Mouse (Mus musculus) lung, embryonic 14.5 days (tissue): ENCODE measurements around the gene Ccdc102a. TPM values are rescaled to one million over a fixed set of nuclear protein-coding genes. Genes with fewer than 3 reads are reported as not detected.

ENCODE experiments used
- ATAC-seq: fragments of 200-750 bp; cut with Nextera tagmentation; 2 replicates; pipeline ENCODE4 v1.8.0; 2017; ENCODE audit warnings: mild to moderate bottlenecking, moderate TSS enrichment, moderate library complexity; ENCODE audit not compliant: insufficient read depth
- DNase-seq: peaks from one replicate; pipeline ENCODE4 v3.0.0-alpha.2; 2015
- H3K27ac ChIP-seq: fragments of 300-500 bp; sonication (generic); 2 replicates; pipeline ENCODE4 v1.5.1; 2014; ENCODE audit warnings: low read depth, mild to moderate bottlenecking, moderate library complexity
- H3K27me3 ChIP-seq: fragments of 300-500 bp; sonication (generic); 2 replicates; pipeline ENCODE4 v1.6.1; 2014; ENCODE audit warnings: low read length, control low read depth; ENCODE audit not compliant: insufficient read depth
- H3K36me3 ChIP-seq: fragments of 300-500 bp; sonication (generic); 2 replicates; pipeline ENCODE4 v1.6.1; 2014; ENCODE audit warnings: control low read depth; ENCODE audit not compliant: insufficient read depth
- H3K4me1 ChIP-seq: fragments of 300-500 bp; sonication (generic); 2 replicates; pipeline ENCODE4 v1.6.1; 2014; ENCODE audit warnings: antibody characterized with exemption, control low read depth; ENCODE audit not compliant: insufficient read depth
- H3K4me2 ChIP-seq: fragments of 300-500 bp; sonication (generic); 2 replicates; pipeline ENCODE4 v1.6.1; 2014; ENCODE audit warnings: mild to moderate bottlenecking
- H3K4me3 ChIP-seq: fragments of 300-500 bp; sonication (generic); 2 replicates; pipeline ENCODE4 v1.5.1; 2014; ENCODE audit warnings: low read depth, low read length
- H3K9ac ChIP-seq: fragments of 300-500 bp; sonication (generic); 2 replicates; pipeline ENCODE4 v1.6.1; 2014
- H3K9me3 ChIP-seq: fragments of 300-500 bp; sonication (generic); 2 replicates; pipeline ENCODE4 v1.6.1; 2016; ENCODE audit warnings: low read depth, low read length, control low read depth
- CTCF ChIP-seq: IDR thresholded peaks from 2 replicates; pipeline ENCODE4 v1.5.1; 2016; ENCODE audit warnings: antibody characterized with exemption, low read depth
- WGBS: fragments of 180-500 bp; shearing (Covaris S2); extraction: QIAGEN DNeasy Blood & Tissue Kit; methylation state at CpG from one replicate; pipeline ENCODE4 v1.1.7; 2014; 5-methylcytosine and 5-hydroxymethylcytosine counted together
- polyA plus RNA-seq: library from polyadenylated mRNA; unstranded; fragments of >200 nt; fragmentation: Nextera tagmentation; extraction: Ambion mirVana; gene quantifications from 2 replicates; pipeline ENCODE4 v1.2.1, GENCODE M21; 2014

Ccdc102a gene
- polyA plus RNA-seq, 1 experiment from 2014 or later, result 34.1 TPM

DNA sequence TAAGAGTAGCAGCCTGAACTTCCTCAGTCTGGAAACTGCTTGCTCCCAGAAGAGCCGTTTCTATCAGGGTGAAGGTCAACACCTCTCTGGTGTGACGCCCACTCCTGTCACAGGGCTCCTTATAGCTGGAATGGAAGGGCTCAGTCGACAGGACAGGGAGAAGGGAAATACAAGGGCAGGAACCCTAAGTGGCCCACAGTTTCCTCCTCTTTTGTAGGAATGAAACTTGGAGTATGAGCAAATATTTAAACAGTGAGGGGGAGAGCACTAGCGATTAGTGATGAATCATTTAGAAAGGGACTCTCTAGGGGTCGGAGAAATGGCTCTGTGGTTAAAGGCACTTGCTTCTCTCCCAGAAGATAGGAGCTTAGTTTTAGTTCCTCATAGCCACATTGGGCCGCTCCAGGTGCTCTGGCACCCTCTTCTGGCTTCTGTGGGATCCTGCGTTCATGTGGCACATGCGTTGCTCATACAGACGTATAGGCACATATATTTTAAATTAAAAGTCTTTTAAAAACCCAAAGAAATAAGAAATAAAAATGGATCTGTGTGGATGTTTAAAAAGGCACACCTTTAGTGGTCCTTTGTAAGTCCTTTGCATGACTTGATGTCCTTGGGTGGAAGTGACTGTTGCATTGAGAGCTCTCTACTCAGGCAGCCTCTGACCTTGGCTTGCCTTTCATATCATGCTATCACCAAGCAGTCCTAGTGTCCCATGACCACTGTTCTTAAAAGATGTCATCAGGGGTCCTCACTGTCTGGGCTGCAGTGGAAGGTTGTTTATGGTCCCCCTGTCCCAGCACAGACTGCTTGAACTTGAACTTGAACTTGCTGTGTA, 37.2 kb upstream of the Ccdc102a start:
- Histone ChIP-seq H3K9ac (no peak overlapping the region), H3K4me1 (0 out of 2 replicates have a peak, but pooled peaks cover 4% of the 10 kb centered on the region), H3K9me3 (no peaks in the 10 kb centered on the region), H3K4me3 (no peak overlapping the region), H3K27me3 (no peaks in the 10 kb centered on the region), H3K4me2 (peak overlapping the region; percentile 42; the same call in 1 of the 2 replicates), H3K27ac (peak overlapping the region; percentile 87), H3K36me3 (no peaks in the 10 kb centered on the region)
- peak; percentile 81 for DNase-seq
- TF ChIP-seq CTCF, result peak; percentile 67
- WGBS, result 15% methylated on average over 9 of the region's 9 CpGs
- peak; percentile 74 for ATAC-seq

DNA sequence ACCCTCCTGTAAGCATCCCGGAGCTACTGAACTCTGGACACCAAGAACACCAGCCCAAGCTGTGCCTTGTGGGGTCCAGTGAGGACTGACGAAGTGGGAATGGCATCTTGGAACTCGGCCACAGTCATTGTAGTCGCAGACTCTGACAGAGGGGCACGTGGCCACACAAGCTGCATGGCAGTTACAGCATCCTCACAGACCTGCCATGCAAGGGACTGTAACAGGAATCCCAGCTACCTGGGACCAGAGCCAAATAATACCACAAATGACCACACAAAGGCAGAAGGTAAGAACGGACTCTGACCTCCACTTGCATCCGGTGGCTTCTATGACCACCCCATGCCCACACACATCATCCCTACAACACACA, 36.5 kb upstream of the Ccdc102a start:
- Histone ChIP-seq H3K27ac (peak overlapping the region; percentile 87), H3K4me2 (peak overlapping the region; percentile 42; the same call in 1 of the 2 replicates), H3K27me3 (no peaks in the 10 kb centered on the region), H3K4me1 (0 out of 2 replicates have a peak, but pooled peaks cover 4% of the 10 kb centered on the region), H3K4me3 (no peak overlapping the region), H3K9me3 (no peaks in the 10 kb centered on the region), H3K36me3 (no peaks in the 10 kb centered on the region), H3K9ac (no peak overlapping the region)
- WGBS, result 42% methylated on average over 7 of the region's 7 CpGs
- DNase-seq (peak; percentile 74), ATAC-seq (peak; percentile 65)
- TF ChIP-seq CTCF, result no peak

DNA sequence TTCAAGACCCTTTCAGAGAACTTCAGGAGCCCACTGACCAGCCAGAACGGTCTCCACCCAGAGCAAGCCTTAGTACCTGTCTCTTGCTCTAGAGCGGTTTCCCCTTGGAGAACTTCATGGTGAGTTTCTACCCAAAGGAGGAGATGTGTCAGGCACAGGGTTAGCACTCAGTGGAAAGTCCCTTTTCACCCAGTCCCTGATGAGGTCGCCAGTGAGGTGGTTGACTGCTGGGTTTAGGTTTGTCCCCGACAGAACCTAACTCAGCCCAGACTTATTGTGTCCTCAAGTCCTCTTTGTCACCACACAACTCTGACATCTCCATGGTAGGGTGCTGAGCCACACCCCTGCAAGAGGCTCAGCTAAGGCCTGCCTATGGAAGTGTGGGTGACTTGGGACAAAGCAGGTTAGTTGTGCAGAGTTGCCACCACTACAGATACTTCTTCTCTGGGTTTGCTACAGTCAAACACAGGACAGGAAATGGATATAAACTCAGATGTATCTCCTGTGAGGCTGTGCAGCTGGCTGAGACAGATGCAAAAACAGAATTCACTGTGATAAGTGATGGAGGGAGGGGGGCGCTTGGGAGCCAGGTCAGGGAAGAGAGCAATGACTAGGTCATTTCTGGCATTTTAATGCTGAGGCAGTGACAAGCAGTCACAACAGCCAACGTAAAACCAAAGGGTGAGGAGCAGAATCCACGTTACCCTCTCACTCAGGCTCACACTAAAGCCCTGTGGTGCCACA, 35.9 kb upstream of the Ccdc102a start:
- Histone ChIP-seq H3K36me3 (no peaks in the 10 kb centered on the region), H3K27ac (peak overlapping the region; percentile 87), H3K9me3 (no peaks in the 10 kb centered on the region), H3K27me3 (no peaks in the 10 kb centered on the region), H3K4me1 (0 out of 2 replicates have a peak, but pooled peaks cover 4% of the 10 kb centered on the region), H3K4me3 (no peak overlapping the region), H3K9ac (no peak overlapping the region), H3K4me2 (peak overlapping the region; percentile 42; the same call in 1 of the 2 replicates)
- no peak for ATAC-seq
- DNase-seq, result no peak
- WGBS, result 44% methylated on average over 7 of the region's 7 CpGs
- no peak for TF ChIP-seq CTCF

DNA sequence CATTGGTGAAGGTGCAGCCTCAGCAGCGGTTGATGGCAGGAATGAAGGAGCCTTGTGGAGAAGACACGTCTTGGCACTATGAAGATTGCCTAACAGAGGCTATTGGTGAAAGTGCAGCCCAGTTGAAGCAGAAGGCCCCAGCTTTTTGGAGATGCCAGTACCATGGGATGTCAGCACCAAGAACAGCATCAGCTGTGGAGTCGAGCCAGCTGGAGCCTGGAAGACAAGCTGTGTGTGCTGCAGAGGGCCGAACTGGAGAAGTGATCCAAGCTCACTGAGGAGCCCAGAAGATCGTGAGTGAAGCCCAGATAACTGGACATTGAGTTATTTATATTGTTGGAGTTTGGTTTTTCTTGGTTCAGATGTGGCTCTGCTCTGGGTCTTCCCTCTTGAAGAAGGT, 34.2 kb upstream of the Ccdc102a start:
- Histone ChIP-seq H3K4me3 (no peak overlapping the region), H3K9ac (no peak overlapping the region), H3K27me3 (no peaks in the 10 kb centered on the region), H3K27ac (no peak overlapping the region), H3K36me3 (no peaks in the 10 kb centered on the region), H3K4me1 (0 out of 2 replicates have a peak, but pooled peaks cover 4% of the 10 kb centered on the region), H3K9me3 (no peaks in the 10 kb centered on the region), H3K4me2 (no peak overlapping the region)
- no peak for DNase-seq
- WGBS, result 57% methylated on average over 5 of the region's 5 CpGs
- no peak for TF ChIP-seq CTCF
- ATAC-seq, result no peak

DNA sequence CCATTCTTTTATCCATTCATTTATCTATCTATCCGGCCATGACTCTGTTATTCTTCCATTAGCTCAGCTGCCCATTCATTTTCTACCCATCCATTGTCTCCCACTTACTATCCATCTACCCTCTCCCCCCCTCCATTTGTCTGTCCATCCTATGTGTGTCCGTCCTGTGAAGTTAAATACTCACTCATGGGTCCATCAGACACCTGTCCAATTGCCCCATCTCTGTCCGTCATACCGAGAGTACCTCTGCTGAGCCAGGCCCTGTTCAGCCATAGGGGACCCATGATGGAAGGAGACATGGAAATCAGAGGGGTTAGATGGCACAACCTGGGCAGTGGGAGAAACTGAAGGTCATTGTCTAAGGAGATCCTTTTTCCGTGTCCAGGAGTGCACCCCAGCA, 32.6 kb upstream of the Ccdc102a start:
- Histone ChIP-seq H3K27me3 (no peaks in the 10 kb centered on the region), H3K27ac (no peak overlapping the region), H3K9ac (no peak overlapping the region), H3K4me3 (no peak overlapping the region), H3K4me1 (0 out of 2 replicates have a peak, but pooled peaks cover 4% of the 10 kb centered on the region), H3K4me2 (no peak overlapping the region), H3K36me3 (no peaks in the 10 kb centered on the region), H3K9me3 (no peaks in the 10 kb centered on the region)
- DNase-seq (no peak), ATAC-seq (no peak)
- TF ChIP-seq CTCF, result no peak
- 78% methylated on average over 5 of the region's 5 CpGs for WGBS

DNA sequence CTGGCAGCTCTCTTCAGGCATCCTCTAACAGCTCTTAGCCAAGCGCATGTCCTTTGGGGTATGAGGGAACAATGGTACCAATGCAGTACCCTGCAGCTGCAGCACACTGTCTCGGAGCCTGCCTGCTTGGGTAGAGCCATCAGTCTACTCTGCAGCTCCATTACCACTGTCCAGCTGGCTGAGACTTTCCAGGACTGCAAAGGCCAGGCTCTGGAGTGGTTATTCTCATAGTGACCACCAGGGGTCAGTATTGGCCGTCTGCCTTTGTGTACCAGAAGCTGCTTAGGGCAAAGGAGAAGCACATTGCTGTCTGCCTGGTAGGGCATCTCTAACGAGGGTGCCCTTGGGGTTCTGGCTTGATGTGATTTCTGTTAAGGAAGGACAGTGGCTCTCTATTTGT, 32.1 kb upstream of the Ccdc102a start:
- peak; percentile 99 for TF ChIP-seq CTCF
- Histone ChIP-seq H3K4me3 (no peak overlapping the region), H3K36me3 (no peaks in the 10 kb centered on the region), H3K9me3 (no peaks in the 10 kb centered on the region), H3K27ac (no peak overlapping the region), H3K27me3 (no peaks in the 10 kb centered on the region), H3K4me2 (no peak overlapping the region), H3K9ac (no peak overlapping the region), H3K4me1 (0 out of 2 replicates have a peak, but pooled peaks cover 4% of the 10 kb centered on the region)
- peak; percentile 87 for DNase-seq
- WGBS, result 20% methylated on average over 4 of the region's 4 CpGs
- ATAC-seq, result peak; percentile 53; the same call in 1 of the 2 replicates

DNA sequence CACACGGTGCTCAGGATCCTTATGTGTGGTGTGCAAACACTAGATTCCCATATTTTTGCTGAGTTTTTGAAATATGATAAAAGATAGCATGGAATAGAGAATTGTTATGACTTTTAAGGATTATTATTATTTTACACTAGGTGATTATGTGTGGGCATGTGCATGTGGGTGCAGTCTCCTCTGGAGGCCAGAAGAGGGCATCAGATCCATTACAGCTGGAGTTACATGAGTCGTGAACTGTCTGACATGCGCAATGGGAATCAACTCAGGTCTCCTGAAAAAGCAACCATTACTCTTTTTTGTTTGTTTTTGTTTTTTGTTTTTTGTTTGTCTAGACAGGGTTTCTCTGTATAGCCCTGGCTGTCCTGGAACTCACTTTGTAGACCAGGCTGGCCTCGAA, 31.1 kb upstream of the Ccdc102a start:
- no peak overlapping the region for H3K9ac ChIP-seq
- H3K27me3 ChIP-seq, result no peaks in the 10 kb centered on the region
- no peak overlapping the region for H3K27ac ChIP-seq
- no peak overlapping the region for H3K4me2 ChIP-seq
- no peaks in the 10 kb centered on the region for H3K4me1 ChIP-seq
- WGBS, result 76% methylated on average over 4 of the region's 4 CpGs
- H3K4me3 ChIP-seq, result no peak overlapping the region
- TF ChIP-seq CTCF, result peak; percentile 26
- no peaks in the 10 kb centered on the region for H3K36me3 ChIP-seq
- no peaks in the 10 kb centered on the region for H3K9me3 ChIP-seq
- ATAC-seq (no peak), DNase-seq (no peak)
